Mouse (Mus musculus): Measurements from ENCODE around the gene Phactr4. TPM values are rescaled to one million over a fixed set of nuclear protein-coding genes. Genes with fewer than 3 reads are reported as not detected.
A peak's percentile ranks its signal among the peaks of the same experiment; 100 is the strongest.

Gene Phactr4
- total and polyA plus RNA-seq, 3 experiments, result 8.7 to 22.4 (median 22.3) TPM

GRCm38 (mm10) chr4:132398863-132399262, 23.4 kb downstream of the Phactr4 start:
- no peak overlapping the region; the same call in 1 of the 2 replicates for H3K27ac ChIP-seq
- intact Hi-C loops (cut with DNase I), result loop anchor here (5.0 kb wide), 1 partner anchor 47 kb away; the partner anchor contains the start of gene Rcc1
- no peak for DNase-seq
- H3K79me2 ChIP-seq (replicated peaks; ENCODE audit: control insufficient read depth, insufficient read depth, low read length), result peaks cover 5% of the 10 kb centered on the region
- H3K27me3 ChIP-seq (ENCODE audit: control insufficient read depth, insufficient read depth, low read length), result no peaks in the 10 kb centered on the region
- 67% methylated on average over 5 of the region's 5 CpGs for WGBS
- no peak overlapping the region for H3K9ac ChIP-seq (ENCODE audit: low read depth, low read length)
- H3K4me3 ChIP-seq, result no peak overlapping the region
- H3K4me1 ChIP-seq (ENCODE audit: control insufficient read depth, insufficient read depth, low read length), result peaks cover 5% of the 10 kb centered on the region
- no peak for TF ChIP-seq EP300 (IDR thresholded peaks at IDR 0.05; ENCODE audit: insufficient read depth, low read depth, low read length)
- peaks cover 2% of the 10 kb centered on the region; the same call in 1 of the 2 replicates for H3K36me3 ChIP-seq (ENCODE audit: control insufficient read depth, insufficient read depth, low read length)

- peak overlapping the region; percentile 63 for H3K4me3 ChIP-seq
- DNase-seq, result peak; percentile 84 to 88
- intact Hi-C loops (cut with DNase I), result loop anchor here (5.0 kb wide), 1 partner anchor 46 kb away; the partner anchor contains the start of gene Rcc1
- peaks cover 5% of the 10 kb centered on the region for H3K79me2 ChIP-seq (replicated peaks; ENCODE audit: control insufficient read depth, insufficient read depth, low read length)
- TF ChIP-seq POLR2A (IDR thresholded peaks at IDR 0.05; ENCODE audit: insufficient read depth, low read depth, low read length) (peak; percentile 98), EP300 (IDR thresholded peaks at IDR 0.05; ENCODE audit: insufficient read depth, low read depth, low read length) (peak; percentile 97), CTCF (IDR thresholded peaks at IDR 0.05) (no peak)
- peaks cover 5% of the 10 kb centered on the region for H3K4me1 ChIP-seq (ENCODE audit: control insufficient read depth, insufficient read depth, low read length)
- H3K27ac ChIP-seq, result peak overlapping the region; percentile 84
- peak overlapping the region; percentile 62 for H3K9ac ChIP-seq (ENCODE audit: low read depth, low read length)
- peaks cover 2% of the 10 kb centered on the region; the same call in 1 of the 2 replicates for H3K36me3 ChIP-seq (ENCODE audit: control insufficient read depth, insufficient read depth, low read length)
- no peaks in the 10 kb centered on the region for H3K27me3 ChIP-seq (ENCODE audit: control insufficient read depth, insufficient read depth, low read length)
- WGBS, result 1% methylated on average over 11 of the region's 11 CpGs
Observed at GRCm38 (mm10) chr4:132398045-132398774, 24.1 kb downstream of the Phactr4 start.

GRCm38 (mm10) chr4:132397120-132397519, 25.2 kb downstream of the Phactr4 start:
- Histone ChIP-seq H3K36me3 (ENCODE audit: control insufficient read depth, insufficient read depth, low read length) (peaks cover 2% of the 10 kb centered on the region; the same call in 1 of the 2 replicates), H3K9ac (ENCODE audit: low read depth, low read length) (peak overlapping the region; percentile 10; the same call in 1 of the 2 replicates), H3K4me3 (peak overlapping the region; percentile 63; the same call in 1 of the 2 replicates), H3K27me3 (ENCODE audit: control insufficient read depth, insufficient read depth, low read length) (no peaks in the 10 kb centered on the region), H3K4me1 (ENCODE audit: control insufficient read depth, insufficient read depth, low read length) (peaks cover 5% of the 10 kb centered on the region), H3K27ac (no peak overlapping the region; the same call in 1 of the 2 replicates), H3K79me2 (replicated peaks; ENCODE audit: control insufficient read depth, insufficient read depth, low read length) (peaks cover 5% of the 10 kb centered on the region)
- intact Hi-C loops (cut with DNase I), result loop anchor here (2.0 to 5.0 kb wide), 2 partner anchors 14 to 45 kb away; partner anchors contain the start of gene Rcc1
- no peak for TF ChIP-seq CTCF (IDR thresholded peaks at IDR 0.05)
- no peak for TF ChIP-seq EP300 (IDR thresholded peaks at IDR 0.05; ENCODE audit: insufficient read depth, low read depth, low read length)
- no peak for TF ChIP-seq POLR2A (IDR thresholded peaks at IDR 0.05; ENCODE audit: insufficient read depth, low read depth, low read length)
- DNase-seq, result no peak
- 47% methylated on average over 3 of the region's 3 CpGs for WGBS

- H3K27me3 ChIP-seq (ENCODE audit: control insufficient read depth, insufficient read depth, low read length), result no peaks in the 10 kb centered on the region
- H3K79me2 ChIP-seq (replicated peaks; ENCODE audit: control insufficient read depth, insufficient read depth, low read length), result peaks cover 4% of the 10 kb centered on the region
- intact Hi-C loops (cut with DNase I), result loop anchor here (2.0 to 5.0 kb wide), 2 partner anchors 15 to 44 kb away; partner anchors contain the start of gene Rcc1
- H3K36me3 ChIP-seq (ENCODE audit: control insufficient read depth, insufficient read depth, low read length), result peaks cover 2% of the 10 kb centered on the region; the same call in 1 of the 2 replicates
- no peak overlapping the region; the same call in 1 of the 2 replicates for H3K27ac ChIP-seq
- peaks cover 5% of the 10 kb centered on the region for H3K4me1 ChIP-seq (ENCODE audit: control insufficient read depth, insufficient read depth, low read length)
- TF ChIP-seq CTCF (IDR thresholded peaks at IDR 0.05), result no peak
- TF ChIP-seq EP300 (IDR thresholded peaks at IDR 0.05; ENCODE audit: insufficient read depth, low read depth, low read length), result no peak
- TF ChIP-seq POLR2A (IDR thresholded peaks at IDR 0.05; ENCODE audit: insufficient read depth, low read depth, low read length), result no peak
- no peak overlapping the region for H3K9ac ChIP-seq (ENCODE audit: low read depth, low read length)
- WGBS, result 84% methylated on average over 7 of the region's 7 CpGs
- DNase-seq, result no peak
- 0 out of 2 replicates have a peak overlapping the region, but pooled peaks have one; percentile 20 for H3K4me3 ChIP-seq
Observed at GRCm38 (mm10) chr4:132396251-132396650, 26.0 kb downstream of the Phactr4 start.

GRCm38 (mm10) chr4:132391063-132391740, 31.1 kb downstream of the Phactr4 start:
- WGBS, result 89% methylated on average over 8 of the region's 8 CpGs
- TF ChIP-seq POLR2A (IDR thresholded peaks at IDR 0.05; ENCODE audit: insufficient read depth, low read depth, low read length) (no peak), EP300 (IDR thresholded peaks at IDR 0.05; ENCODE audit: insufficient read depth, low read depth, low read length) (no peak), CTCF (IDR thresholded peaks at IDR 0.05) (no peak)
- peaks cover 14% of the 10 kb centered on the region for H3K4me1 ChIP-seq (ENCODE audit: control insufficient read depth, insufficient read depth, low read length)
- H3K27me3 ChIP-seq (ENCODE audit: control insufficient read depth, insufficient read depth, low read length), result no peaks in the 10 kb centered on the region
- H3K9ac ChIP-seq (ENCODE audit: low read depth, low read length), result no peak overlapping the region
- DNase-seq, result no peak
- H3K36me3 ChIP-seq (ENCODE audit: control insufficient read depth, insufficient read depth, low read length), result peaks cover 4% of the 10 kb centered on the region; the same call in 1 of the 2 replicates
- intact Hi-C loops (cut with DNase I), result no loop called here
- H3K79me2 ChIP-seq (replicated peaks; ENCODE audit: control insufficient read depth, insufficient read depth, low read length), result peaks cover 2% of the 10 kb centered on the region
- no peak overlapping the region for H3K4me3 ChIP-seq
- H3K27ac ChIP-seq, result no peak overlapping the region
